Mouse (Mus musculus) liver, embryonic 14.5 days (tissue): ENCODE measurements around the gene 4930404N11Rik. TPM values are rescaled to one million over a fixed set of nuclear protein-coding genes. Genes with fewer than 3 reads are reported as not detected.

Experiments used
- ATAC-seq: fragments of 200-750 bp; cut with Nextera tagmentation; 2 replicates; pipeline ENCODE4 v1.8.0; 2017; ENCODE audit warnings: moderate number of reproducible peaks, mild to moderate bottlenecking, moderate library complexity; ENCODE audit not compliant: insufficient read depth
- DNase-seq, 3 experiments: peaks; one replicate each; pipeline ENCODE4 v3.0.0-alpha.2; 2012 to 2013; ENCODE audit warnings: low read depth in 3 of 3, low spot score in 3 of 3
- H3K27ac ChIP-seq: fragments of 300-500 bp; sonication (generic); 2 replicates; pipeline ENCODE4 v1.5.1; 2014; ENCODE audit warnings: moderate library complexity, mild to moderate bottlenecking, control low read depth, inconsistent platforms
- H3K27me3 ChIP-seq: fragments of 300-500 bp; sonication (generic); 2 replicates; pipeline ENCODE4 v1.6.1; 2014; ENCODE audit warnings: mild to moderate bottlenecking, low read length, moderate library complexity; ENCODE audit not compliant: control insufficient read depth, insufficient read depth
- H3K36me3 ChIP-seq: fragments of 300-500 bp; sonication (generic); replicated peaks from 2 replicates; pipeline ENCODE4 v1.6.1; 2014; ENCODE audit warnings: low read depth; ENCODE audit not compliant: control insufficient read depth, insufficient read depth
- H3K4me1 ChIP-seq, 2 experiments: fragments of 200-500 bp in 1 of 2; fragments of 300-500 bp in 1 of 2; sonication (generic) in 1 of 2; replicated peaks; 2 replicates each; pipeline ENCODE4 v1.6.1; 2012 to 2014; ENCODE audit warnings: antibody characterized with exemption in 1 of 2, inconsistent platforms in 1 of 2, low read length in 1 of 2; ENCODE audit not compliant: control insufficient read depth in 2 of 2, insufficient read depth in 2 of 2
- H3K4me2 ChIP-seq: fragments of 300-500 bp; sonication (generic); 2 replicates; pipeline ENCODE4 v1.6.1; 2014; ENCODE audit warnings: low read depth, mild to moderate bottlenecking, control low read depth, moderate library complexity
- H3K4me3 ChIP-seq, 2 experiments: fragments of 200-500 bp in 1 of 2; fragments of 300-500 bp in 1 of 2; sonication (generic) in 1 of 2; 2 replicates each; pipeline ENCODE4 v1.5.1; 2012 to 2014; ENCODE audit warnings: low read depth in 2 of 2, low read length in 2 of 2, mild to moderate bottlenecking in 2 of 2, control low read depth in 1 of 2, inconsistent platforms in 1 of 2, moderate library complexity in 1 of 2; ENCODE audit not compliant: insufficient read depth in 1 of 2
- H3K9ac ChIP-seq: fragments of 300-500 bp; sonication (generic); replicated peaks from 2 replicates; pipeline ENCODE4 v1.6.1; 2014; ENCODE audit warnings: mild to moderate bottlenecking, control low read depth, moderate library complexity
- H3K9me3 ChIP-seq: fragments of 300-500 bp; sonication (generic); 2 replicates; pipeline ENCODE4 v1.6.1; 2016; ENCODE audit warnings: low read length, mixed read lengths; ENCODE audit not compliant: control insufficient read depth
- CTCF ChIP-seq: IDR thresholded peaks from 2 replicates; pipeline ENCODE4 v1.5.1; 2016; ENCODE audit warnings: antibody characterized with exemption, low read depth, control low read depth
- EP300 ChIP-seq: IDR thresholded peaks from 2 replicates; pipeline ENCODE4 v1.6.1; 2016; ENCODE audit warnings: antibody characterized with exemption, low read depth
- WGBS: fragments of 180-500 bp; shearing (Covaris S2); extraction: QIAGEN DNeasy Blood & Tissue Kit; methylation state at CpG from one replicate; pipeline ENCODE4 v1.1.7; 2014; ENCODE audit not compliant: insufficient replicate concordance; 5-methylcytosine and 5-hydroxymethylcytosine counted together
- polyA plus RNA-seq, 2 experiments: library from polyadenylated mRNA; depleted of rRNA in 1 of 2; stranded (reverse) in 1 of 2; unstranded in 1 of 2; fragments of >200 nt; fragmentation: Nextera tagmentation in 1 of 2; extraction: Ambion mirVana in 1 of 2; gene quantifications; 2 replicates each; pipeline versions ENCODE4 v1.2.1 to v1.2.3; 2012 to 2014

Gene 4930404N11Rik
- polyA plus RNA-seq, 2 experiments, result 0.55 to 0.60 TPM

DNA sequence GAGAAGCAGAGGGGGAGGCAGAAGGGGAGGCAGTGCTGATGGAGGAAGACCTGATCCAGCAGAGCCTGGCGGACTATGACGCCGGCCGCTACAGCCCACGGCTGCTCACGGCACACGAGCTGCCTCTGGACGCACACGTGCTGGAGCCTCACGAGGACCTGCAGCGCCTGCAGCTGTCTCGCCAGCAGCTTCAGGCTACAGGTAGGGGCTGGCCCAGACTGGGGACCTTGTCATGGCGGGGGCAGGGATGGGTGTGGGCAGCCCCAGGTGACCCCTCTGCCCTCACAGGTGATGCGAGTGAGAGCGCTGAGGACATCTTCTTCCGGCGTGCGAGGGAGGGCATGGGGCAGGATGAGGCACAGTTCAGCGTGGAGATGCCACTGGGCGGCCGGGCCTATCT is 40.4 kb downstream of the 4930404N11Rik start:
- Histone ChIP-seq H3K27me3 (no peaks in the 10 kb centered on the region), H3K4me1 (peaks cover 0 to 8% of the 10 kb centered on the region in 2 experiments; a peak in 3 of 4 replicates), H3K9ac (no peak overlapping the region), H3K4me2 (no peak overlapping the region), H3K4me3 (no peak overlapping the region), H3K27ac (no peak overlapping the region), H3K36me3 (peaks cover 49% of the 10 kb centered on the region), H3K9me3 (no peaks in the 10 kb centered on the region)
- WGBS, result 91% methylated on average over 21 of the region's 21 CpGs
- ATAC-seq (no peak), DNase-seq (no peak)
- TF ChIP-seq EP300, result no peak
- TF ChIP-seq CTCF, result no peak

GRCm38 (mm10) chr10:81323791-81324530 is 41.7 kb downstream of the 4930404N11Rik start:
- WGBS, result 94% methylated on average over 18 of the region's 18 CpGs
- no peak overlapping the region for H3K27ac ChIP-seq
- ATAC-seq, result no peak
- H3K4me3 ChIP-seq, result no peak overlapping the region
- H3K9ac ChIP-seq, result no peak overlapping the region
- no peak overlapping the region for H3K4me2 ChIP-seq
- no peaks in the 10 kb centered on the region for H3K9me3 ChIP-seq
- no peak for TF ChIP-seq CTCF
- no peak for TF ChIP-seq EP300
- no peak for DNase-seq
- H3K4me1 ChIP-seq, result peaks cover 7 to 16% of the 10 kb centered on the region in 2 experiments
- no peaks in the 10 kb centered on the region for H3K27me3 ChIP-seq
- H3K36me3 ChIP-seq, result peaks cover 49% of the 10 kb centered on the region

DNA sequence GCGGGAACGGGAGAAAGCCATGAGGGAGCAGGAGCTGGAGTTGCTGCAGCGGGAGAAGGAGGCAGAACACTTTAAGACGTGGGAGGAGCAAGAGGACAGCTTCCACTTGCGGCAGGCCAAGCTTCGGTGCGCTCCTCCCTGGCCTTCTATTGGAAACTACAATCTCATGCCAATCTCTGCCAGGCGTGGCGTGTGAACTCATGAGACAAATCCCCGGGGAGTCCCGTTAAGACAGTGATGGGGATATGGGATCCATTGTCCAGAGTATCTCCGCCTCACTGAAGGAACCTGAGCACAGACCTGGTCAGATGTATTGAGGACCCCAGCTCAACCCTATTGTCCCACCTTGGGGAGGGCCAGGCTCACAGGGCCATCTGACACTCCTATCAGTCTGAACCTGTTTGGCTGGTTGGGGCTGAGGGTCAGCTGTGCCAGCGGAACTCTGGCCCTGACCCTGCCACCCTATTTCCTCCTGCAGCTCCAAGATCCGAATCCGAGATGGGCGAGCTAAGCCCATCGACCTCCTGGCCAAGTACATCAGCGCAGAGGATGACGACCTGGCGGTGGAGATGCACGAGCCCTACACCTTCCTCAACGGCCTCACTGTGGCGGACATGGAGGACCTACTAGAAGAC is 42.4 kb downstream of the 4930404N11Rik start:
- ATAC-seq, result no peak
- 90% methylated on average over 23 of the region's 23 CpGs for WGBS
- Histone ChIP-seq H3K36me3 (peaks cover 49% of the 10 kb centered on the region), H3K9ac (no peak overlapping the region), H3K9me3 (no peaks in the 10 kb centered on the region), H3K4me2 (no peak overlapping the region), H3K4me3 (no peak overlapping the region), H3K27ac (no peak overlapping the region), H3K4me1 (peaks cover 7 to 13% of the 10 kb centered on the region in 2 experiments), H3K27me3 (no peaks in the 10 kb centered on the region)
- TF ChIP-seq EP300 (no peak), CTCF (no peak)
- DNase-seq, result no peak

DNA sequence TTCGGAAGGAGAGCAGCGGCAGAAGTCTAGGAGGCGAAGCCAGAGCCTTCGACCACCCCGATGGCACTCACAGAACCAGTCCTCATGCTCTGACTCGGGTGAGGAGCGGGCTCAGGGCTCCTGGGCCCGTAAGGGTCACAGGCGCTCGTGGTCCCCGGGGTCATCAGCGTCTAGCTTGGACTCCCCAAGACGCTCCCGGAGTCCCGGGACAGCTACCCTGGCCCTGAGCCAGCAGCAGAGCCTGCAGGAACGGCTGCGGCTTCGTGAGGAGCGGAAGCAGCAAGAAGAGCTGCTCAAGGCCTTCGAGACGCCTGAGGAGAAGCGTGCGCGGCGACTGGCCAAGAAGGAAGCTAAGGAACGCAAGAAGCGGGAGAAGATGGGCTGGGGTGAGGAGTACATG is 43.2 kb downstream of the 4930404N11Rik start:
- ATAC-seq, result no peak
- Histone ChIP-seq H3K4me1 (peaks cover 7 to 12% of the 10 kb centered on the region in 2 experiments), H3K36me3 (peaks cover 49% of the 10 kb centered on the region)

DNA sequence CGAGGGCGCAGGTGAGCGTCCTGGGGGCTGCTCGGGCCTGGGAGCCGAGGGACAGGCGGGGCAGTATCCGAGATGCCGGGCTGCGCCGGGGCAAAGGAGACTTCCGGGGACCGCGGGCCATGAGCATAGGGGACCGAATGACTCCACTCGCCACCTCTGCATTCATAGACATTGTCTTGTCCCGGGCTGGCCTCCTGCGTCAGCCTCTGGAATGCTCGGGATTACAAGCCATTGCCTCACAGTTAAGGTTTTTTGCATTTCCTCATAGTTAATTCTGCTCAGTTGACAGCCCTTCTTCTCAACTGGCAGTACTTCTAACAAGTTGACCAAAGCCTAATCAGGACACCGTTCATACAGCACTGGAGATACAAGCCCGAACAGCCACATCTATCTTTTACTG is 44.2 kb downstream of the 4930404N11Rik start:
- H3K4me2 ChIP-seq, result peak overlapping the region; percentile 90
- TF ChIP-seq CTCF (no peak), EP300 (no peak)
- no peaks in the 10 kb centered on the region for H3K9me3 ChIP-seq
- H3K4me1 ChIP-seq, result peaks cover 11 to 12% of the 10 kb centered on the region in 2 experiments
- DNase-seq, result no peak
- peaks cover 41% of the 10 kb centered on the region for H3K36me3 ChIP-seq
- ATAC-seq, result peak; percentile 0; the same call in 1 of the 2 replicates
- peak overlapping the region; percentile 73 to 89 for H3K4me3 ChIP-seq
- H3K27ac ChIP-seq, result peak overlapping the region; percentile 84
- H3K27me3 ChIP-seq, result no peaks in the 10 kb centered on the region
- WGBS, result 2% methylated on average over 20 of the region's 20 CpGs
- peak overlapping the region; percentile 75 for H3K9ac ChIP-seq

More for the DNA sequence above, 43.2 kb downstream of the 4930404N11Rik start:
- Histone ChIP-seq H3K9me3 (no peaks in the 10 kb centered on the region), H3K9ac (peak overlapping the region; percentile 75; the same call in 1 of the 2 replicates), H3K4me2 (peak overlapping the region; percentile 90), H3K27me3 (no peaks in the 10 kb centered on the region), H3K4me3 (peak overlapping the region; percentile 73 to 89; a peak in 3 of 4 replicates), H3K27ac (no peak overlapping the region)
- WGBS, result 91% methylated on average over 27 of the region's 27 CpGs
- no peak for DNase-seq
- TF ChIP-seq CTCF, result no peak
- TF ChIP-seq EP300, result no peak
